Mouse (Mus musculus): Measurements from ENCODE around the gene Parpbp. TPM values are rescaled to one million over a fixed set of nuclear protein-coding genes. Genes with fewer than 3 reads are reported as not detected.
A peak's percentile ranks its signal among the peaks of the same experiment; 100 is the strongest.

The Parpbp gene
- polyA plus RNA-seq (2015; fragmentation: Nextera tagmentation; extraction: Ambion mirVana): 16.6 and 18.1 TPM in 2 replicates

DNA sequence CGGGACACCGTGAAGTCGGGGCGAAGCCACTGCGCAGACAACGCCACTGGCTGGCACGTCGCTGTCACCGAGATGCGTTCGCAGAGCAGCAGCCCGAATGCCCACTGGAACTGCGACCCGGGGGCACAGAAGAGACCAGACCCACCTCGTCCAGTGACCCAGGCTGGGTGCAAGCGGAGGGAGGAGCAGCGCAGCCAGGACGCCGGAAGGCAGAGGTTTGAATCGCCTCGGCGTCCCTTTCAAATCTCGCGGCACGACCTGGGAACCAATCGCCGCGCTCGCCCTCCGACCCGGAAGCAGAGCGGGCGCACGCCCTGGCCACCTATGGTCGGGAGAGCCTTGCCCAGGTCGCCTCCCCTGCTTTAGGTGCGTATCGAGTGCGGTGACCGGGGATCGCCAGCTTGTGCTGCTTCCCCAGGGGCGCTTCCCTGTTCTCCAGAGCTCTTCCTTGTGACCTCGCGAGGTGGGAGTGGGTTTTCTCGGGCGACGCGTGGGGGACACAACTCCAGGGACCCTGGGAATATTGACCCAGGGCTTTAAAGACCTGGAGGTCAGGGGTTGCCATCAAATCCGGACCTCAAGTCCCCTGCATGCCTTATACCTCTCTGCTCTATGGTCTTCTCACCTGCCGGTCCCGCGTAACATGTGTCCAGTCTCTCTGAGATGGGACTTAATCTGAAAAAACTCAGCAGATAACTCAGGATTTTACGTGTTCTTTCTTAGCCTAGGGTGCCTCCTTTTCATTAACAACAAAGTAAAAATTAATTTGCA is at the start of gene Parpbp, which contains the start of gene Nup37:
TSS of gene Parpbp (minus strand) at position 235 of the 771 bp plus-strand sequence.
TSS of gene Nup37 (plus strand) at position 286 of the 771 bp plus-strand sequence.
- Histone ChIP-seq H3K9ac (peak within 1 kb of the TSS; percentile 66), H3K27ac (no peak within 1 kb of the TSS)

DNA sequence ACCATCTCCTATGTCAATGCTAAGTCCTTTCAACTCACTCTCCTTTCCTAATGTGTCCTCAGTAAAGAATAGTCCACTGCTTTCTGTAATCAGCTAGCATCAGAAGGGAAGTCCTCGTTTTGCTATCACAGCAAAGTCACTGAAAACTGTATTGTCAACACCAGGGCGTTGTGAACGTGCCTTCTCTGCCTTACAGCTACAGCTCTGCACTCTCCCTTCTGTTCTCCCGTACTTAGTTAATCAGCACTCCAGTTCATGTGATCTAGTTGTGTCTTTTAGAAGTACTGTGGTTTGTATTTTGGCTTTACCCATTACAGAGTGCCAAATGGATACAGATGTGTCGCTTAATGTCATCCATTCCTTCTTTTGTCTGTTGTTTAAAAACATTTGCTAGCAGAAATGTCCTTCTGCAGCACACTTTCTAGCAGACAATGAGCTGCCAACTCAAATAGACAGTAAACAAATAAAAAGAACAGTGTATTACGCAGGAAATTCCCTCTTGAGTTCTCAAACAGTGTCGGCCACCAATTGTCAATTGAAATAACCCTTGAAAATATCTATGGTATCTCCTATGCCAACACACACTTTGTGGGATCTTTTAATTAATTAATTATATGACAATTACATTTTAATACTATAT is 20.8 kb upstream of the Parpbp start:
- no peak; the same call in 1 of the 2 replicates for ATAC-seq (ENCODE audit: borderline replicate concordance, extremely low read depth, low FRiP score, low TSS enrichment)
- peaks cover 20% of the 10 kb centered on the region; the same call in 1 of the 2 replicates for H3K36me3 ChIP-seq
- no peaks in the 10 kb centered on the region for H3K9me3 ChIP-seq
- H3K27ac ChIP-seq: 0 out of 2 replicates have a peak overlapping the region, but pooled peaks have one; percentile 9
- H3K27me3 ChIP-seq: no peaks in the 10 kb centered on the region
- H3K4me2 ChIP-seq: no peak overlapping the region
- H3K4me1 ChIP-seq: 0 out of 2 replicates have a peak, but pooled peaks cover 3% of the 10 kb centered on the region
- no peak overlapping the region for H3K4me3 ChIP-seq
- no peak overlapping the region for H3K9ac ChIP-seq
- 52% methylated on average over 7 of the region's 7 CpGs for WGBS

More for the DNA sequence above, at the start of gene Parpbp, which contains the start of gene Nup37:
- Histone ChIP-seq H3K4me2 (peak within 1 kb of the TSS; percentile 76), H3K27me3 (no peaks in the 10 kb centered on the region), H3K4me3 (peak within 1 kb of the TSS; percentile 78), H3K9me3 (no peaks in the 10 kb centered on the region), H3K36me3 (peaks cover 9% of the 10 kb centered on the region), H3K4me1 (peaks cover 27% of the 10 kb centered on the region)
- ATAC-seq (ENCODE audit: borderline replicate concordance, extremely low read depth, low FRiP score, low TSS enrichment): peak; percentile 97
- WGBS: under 1% methylated on average over 53 of the region's 53 CpGs

DNA sequence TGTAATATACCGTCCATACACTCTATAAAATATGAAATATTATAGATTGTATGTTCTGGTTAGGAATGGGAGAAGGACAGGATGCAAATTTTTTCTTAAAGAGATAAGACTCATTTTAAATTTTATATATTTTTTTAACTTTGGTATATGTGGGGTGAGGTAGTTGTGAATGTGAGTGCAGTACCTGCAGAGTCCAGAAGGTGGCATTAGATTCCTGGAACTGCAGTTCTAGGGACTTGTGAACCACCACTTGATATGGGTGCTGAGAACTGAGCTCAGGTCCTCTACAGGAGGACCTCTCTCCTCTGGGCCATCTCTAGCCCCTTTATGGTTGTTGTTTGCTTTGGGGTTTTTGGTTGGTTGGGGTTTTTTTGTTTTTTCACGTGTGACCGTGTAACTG is 19.4 kb upstream of the Parpbp start:
- whole genome bisulfite sequencing: 86% methylated on average over 3 of the region's 3 CpGs
- Histone ChIP-seq H3K9ac (no peak overlapping the region), H3K36me3 (peaks cover 22% of the 10 kb centered on the region), H3K27ac (no peak overlapping the region), H3K4me3 (no peak overlapping the region), H3K27me3 (no peaks in the 10 kb centered on the region), H3K4me1 (0 out of 2 replicates have a peak, but pooled peaks cover 3% of the 10 kb centered on the region), H3K9me3 (no peaks in the 10 kb centered on the region), H3K4me2 (no peak overlapping the region)
- ATAC-seq (ENCODE audit: borderline replicate concordance, extremely low read depth, low FRiP score, low TSS enrichment): no peak

GRCm38 (mm10) chr10:88162676-88163075 is 15.9 kb upstream of the Parpbp start:
- ATAC-seq (ENCODE audit: borderline replicate concordance, extremely low read depth, low FRiP score, low TSS enrichment): no peak
- Histone ChIP-seq H3K4me1 (0 out of 2 replicates have a peak, but pooled peaks cover 3% of the 10 kb centered on the region), H3K9ac (no peak overlapping the region), H3K36me3 (peaks cover 38% of the 10 kb centered on the region), H3K4me2 (no peak overlapping the region), H3K9me3 (no peaks in the 10 kb centered on the region), H3K4me3 (no peak overlapping the region), H3K27ac (no peak overlapping the region), H3K27me3 (no peaks in the 10 kb centered on the region)
- WGBS: 95% methylated on average over 5 of the region's 5 CpGs

DNA sequence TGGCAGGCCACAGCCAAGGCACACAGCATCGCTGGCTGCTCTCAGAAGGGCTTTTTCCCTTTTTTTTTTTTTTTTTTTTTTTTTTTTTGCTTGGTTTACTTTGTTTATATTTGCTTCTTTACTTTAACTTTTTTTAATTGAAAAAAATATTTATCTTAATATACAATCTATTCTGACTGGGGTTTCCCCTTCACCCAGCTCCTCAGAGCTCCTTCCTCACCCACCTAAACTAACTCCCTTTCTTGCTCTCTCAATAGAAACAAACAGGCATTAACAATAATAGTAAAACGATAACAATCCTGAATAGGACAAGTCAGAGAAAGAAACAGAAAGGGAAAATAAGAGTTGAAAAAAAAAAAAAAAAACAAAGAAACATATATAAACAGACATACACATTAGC is 15.4 kb upstream of the Parpbp start:
- H3K27ac ChIP-seq: no peak overlapping the region
- no peaks in the 10 kb centered on the region for H3K4me1 ChIP-seq
- H3K9me3 ChIP-seq: no peaks in the 10 kb centered on the region
- ATAC-seq (ENCODE audit: borderline replicate concordance, extremely low read depth, low FRiP score, low TSS enrichment): no peak
- H3K4me3 ChIP-seq: no peak overlapping the region
- H3K36me3 ChIP-seq: peaks cover 40% of the 10 kb centered on the region
- H3K9ac ChIP-seq: no peak overlapping the region
- no peak overlapping the region for H3K4me2 ChIP-seq
- WGBS: 98% methylated on average over 2 of the region's 2 CpGs
- no peaks in the 10 kb centered on the region for H3K27me3 ChIP-seq

DNA sequence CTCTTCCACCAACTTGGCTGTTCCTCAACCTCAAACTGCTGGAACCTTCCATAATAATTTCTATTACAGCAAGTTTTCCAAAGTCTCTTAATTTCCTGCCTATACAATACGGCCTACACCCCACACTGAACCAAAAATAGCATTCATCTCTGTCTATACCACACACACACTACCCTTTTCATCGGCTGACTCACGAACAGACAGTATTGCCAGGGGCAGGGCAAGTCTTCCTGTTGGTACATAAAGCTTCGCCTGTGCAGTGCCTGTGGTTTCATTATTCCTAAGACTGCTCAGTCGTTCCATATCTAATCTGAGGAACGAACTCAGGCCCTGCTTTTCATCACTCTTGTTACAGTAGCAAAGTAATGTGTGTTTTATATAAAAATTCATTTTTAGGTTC is 4.9 kb upstream of the Parpbp start:
- peaks cover 9% of the 10 kb centered on the region for H3K4me1 ChIP-seq
- ATAC-seq (ENCODE audit: borderline replicate concordance, extremely low read depth, low FRiP score, low TSS enrichment): no peak
- no peaks in the 10 kb centered on the region for H3K9me3 ChIP-seq
- H3K27me3 ChIP-seq: no peaks in the 10 kb centered on the region
- peaks cover 28% of the 10 kb centered on the region for H3K36me3 ChIP-seq
- no peak overlapping the region for H3K9ac ChIP-seq
- H3K4me2 ChIP-seq: no peak overlapping the region
- WGBS: 87% methylated on average over 6 of the region's 6 CpGs
- H3K4me3 ChIP-seq: no peak overlapping the region
- no peak overlapping the region for H3K27ac ChIP-seq

GRCm38 (mm10) chr10:88150381-88150780 is 3.6 kb upstream of the Parpbp start:
- Histone ChIP-seq H3K9ac (no peak overlapping the region), H3K36me3 (peaks cover 28% of the 10 kb centered on the region), H3K9me3 (no peaks in the 10 kb centered on the region), H3K4me1 (peaks cover 18% of the 10 kb centered on the region), H3K4me2 (no peak overlapping the region), H3K4me3 (no peak overlapping the region), H3K27me3 (no peaks in the 10 kb centered on the region), H3K27ac (no peak overlapping the region)
- ATAC-seq (ENCODE audit: borderline replicate concordance, extremely low read depth, low FRiP score, low TSS enrichment): no peak
- 86% methylated on average over 4 of the region's 4 CpGs for WGBS

DNA sequence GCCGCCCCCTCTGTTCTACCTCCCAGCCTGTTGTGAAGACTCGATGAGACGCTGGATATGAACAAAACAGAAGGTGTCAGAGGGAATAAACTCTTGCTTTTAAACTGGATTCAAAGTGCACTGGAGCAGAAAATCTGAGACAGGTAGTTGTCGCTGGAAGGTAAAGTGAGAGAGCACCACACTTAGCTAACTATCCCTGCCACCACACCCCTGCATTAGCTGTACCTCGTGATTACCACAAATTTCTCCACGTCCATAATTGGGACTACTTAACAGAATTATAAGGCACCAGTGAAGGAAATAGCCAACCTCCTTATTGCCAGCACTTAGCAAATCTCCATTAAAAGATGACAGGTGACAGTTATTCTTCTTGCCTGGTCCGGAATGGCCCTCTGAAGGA is 554 bp downstream of the Parpbp start:
- Histone ChIP-seq H3K4me1 (peaks cover 27% of the 10 kb centered on the region), H3K9me3 (no peaks in the 10 kb centered on the region), H3K4me3 (peak overlapping the region; percentile 78), H3K9ac (peak overlapping the region; percentile 66), H3K4me2 (peak overlapping the region; percentile 76), H3K36me3 (peaks cover 9% of the 10 kb centered on the region), H3K27me3 (no peaks in the 10 kb centered on the region), H3K27ac (no peak overlapping the region)
- no peak for ATAC-seq (ENCODE audit: borderline replicate concordance, extremely low read depth, low FRiP score, low TSS enrichment)
- WGBS: 15% methylated on average over 7 of the region's 7 CpGs

- Histone ChIP-seq H3K27me3 (no peaks in the 10 kb centered on the region), H3K27ac (no peak overlapping the region), H3K9me3 (no peaks in the 10 kb centered on the region), H3K36me3 (peaks cover 5% of the 10 kb centered on the region; the same call in 1 of the 2 replicates), H3K4me1 (no peaks in the 10 kb centered on the region), H3K4me2 (no peak overlapping the region), H3K4me3 (no peak overlapping the region), H3K9ac (no peak overlapping the region)
- ATAC-seq (ENCODE audit: borderline replicate concordance, extremely low read depth, low FRiP score, low TSS enrichment): no peak
- WGBS: 95% methylated on average over 16 of the region's 16 CpGs
These were observed 11.1 kb downstream of the Parpbp start for GRCm38 (mm10) chr10:88135630-88136029.

- H3K4me3 ChIP-seq: no peak overlapping the region
- H3K27ac ChIP-seq: no peak overlapping the region
- ATAC-seq (ENCODE audit: borderline replicate concordance, extremely low read depth, low FRiP score, low TSS enrichment): no peak
- H3K4me1 ChIP-seq: no peaks in the 10 kb centered on the region
- no peak overlapping the region for H3K4me2 ChIP-seq
- no peak overlapping the region for H3K9ac ChIP-seq
- no peaks in the 10 kb centered on the region for H3K9me3 ChIP-seq
- H3K36me3 ChIP-seq: peaks cover 11% of the 10 kb centered on the region; the same call in 1 of the 2 replicates
- no peaks in the 10 kb centered on the region for H3K27me3 ChIP-seq
These were observed 27.0 kb downstream of the Parpbp start for GRCm38 (mm10) chr10:88119721-88120120.

DNA sequence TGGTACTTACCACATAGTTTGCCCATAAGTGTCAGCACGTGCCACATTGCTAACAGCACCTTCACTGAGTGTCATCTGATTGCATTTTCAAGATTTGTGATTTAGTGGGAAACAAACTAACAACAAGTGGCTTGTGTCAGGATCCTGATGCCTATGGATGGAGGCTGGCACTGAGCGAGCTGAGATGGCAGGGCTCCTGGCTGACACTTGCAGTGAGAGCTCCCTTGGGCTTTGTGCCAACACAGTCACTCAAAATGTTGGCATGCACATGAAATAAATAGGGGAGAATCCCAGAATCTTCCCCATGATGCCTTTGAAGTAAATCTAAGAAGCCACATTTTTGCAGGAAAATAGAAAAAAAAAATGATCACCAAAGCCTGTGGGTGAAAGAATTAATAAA is 33.5 kb downstream of the Parpbp start:
- WGBS: 73% methylated on average over 2 of the region's 2 CpGs
- H3K4me1 ChIP-seq: no peaks in the 10 kb centered on the region
- ATAC-seq (ENCODE audit: borderline replicate concordance, extremely low read depth, low FRiP score, low TSS enrichment): no peak

GRCm38 (mm10) chr10:88106169-88106568 is 40.6 kb downstream of the Parpbp start:
- H3K27me3 ChIP-seq: no peaks in the 10 kb centered on the region
- WGBS: 83% methylated on average over 2 of the region's 2 CpGs
- H3K27ac ChIP-seq: no peak overlapping the region
- no peak overlapping the region for H3K4me3 ChIP-seq
- H3K4me1 ChIP-seq: no peaks in the 10 kb centered on the region
- no peaks in the 10 kb centered on the region for H3K9me3 ChIP-seq
- 0 out of 2 replicates have a peak, but pooled peaks cover 8% of the 10 kb centered on the region for H3K36me3 ChIP-seq
- H3K4me2 ChIP-seq: no peak overlapping the region
- ATAC-seq (ENCODE audit: borderline replicate concordance, extremely low read depth, low FRiP score, low TSS enrichment): no peak
- H3K9ac ChIP-seq: no peak overlapping the region

More for the DNA sequence above, 33.5 kb downstream of the Parpbp start:
- Histone ChIP-seq H3K9ac (no peak overlapping the region), H3K9me3 (no peaks in the 10 kb centered on the region), H3K36me3 (peaks cover 13% of the 10 kb centered on the region), H3K4me3 (no peak overlapping the region), H3K27ac (no peak overlapping the region), H3K4me2 (no peak overlapping the region), H3K27me3 (no peaks in the 10 kb centered on the region)
